Mouse (Mus musculus): Measurements from ENCODE around the gene Ap4m1.

DNA sequence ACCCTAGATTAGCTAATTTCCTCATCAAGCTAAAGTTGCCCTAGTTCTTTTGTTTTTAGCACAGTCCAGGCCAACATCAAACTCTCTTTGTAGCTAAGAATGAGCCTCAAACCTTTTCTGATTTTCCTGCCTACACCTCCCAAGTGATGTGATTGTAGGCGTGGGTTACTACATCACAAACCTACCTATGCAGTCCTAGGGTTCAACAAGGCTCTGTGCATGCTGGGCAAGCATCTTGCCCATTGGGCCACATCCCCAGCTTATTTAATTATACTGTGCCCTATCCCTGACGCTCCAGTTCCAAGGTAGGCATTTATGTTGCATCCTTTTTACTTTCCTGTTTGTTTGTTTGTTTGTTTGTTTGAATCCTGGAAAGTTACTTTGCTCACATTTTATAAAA lies 53.9 kb downstream of the Ap4m1 start, which contains the start of gene Nxpe5:
- no peak for TF ChIP-seq POLR2A (IDR thresholded peaks at IDR 0.05; ENCODE audit: insufficient read depth, low read depth, low read length)
- TF ChIP-seq CTCF (IDR thresholded peaks at IDR 0.05; ENCODE audit: insufficient read depth, low read depth, low read length), result no peak

All from olfactory bulb, adult 2 months (tissue).